Mouse (Mus musculus): ENCODE results near the gene Gm21972. TPM values are rescaled to one million over a fixed set of nuclear protein-coding genes. Genes with fewer than 3 reads are reported as not detected.

The Gm21972 gene
- polyA plus RNA-seq, 1 experiment: 1.8 TPM

- no peaks in the 10 kb centered on the region for H3K4me1 ChIP-seq (ENCODE audit: control insufficient read depth, insufficient read depth, low read length)
- DNase-seq: no peak
- H3K4me3 ChIP-seq (replicated peaks; ENCODE audit: insufficient read depth, low read depth, low read length): no peak overlapping the region
- no peak for TF ChIP-seq POLR2A (IDR thresholded peaks at IDR 0.05; ENCODE audit: borderline replicate concordance, insufficient read depth, low read length)
- no peak for TF ChIP-seq CTCF (IDR thresholded peaks at IDR 0.05; ENCODE audit: borderline replicate concordance, insufficient read depth, low read depth, low read length)
- H3K27me3 ChIP-seq (ENCODE audit: control insufficient read depth, insufficient read depth, low read length): no peaks in the 10 kb centered on the region
- no peak overlapping the region for H3K27ac ChIP-seq (ENCODE audit: insufficient read depth, low read length)
- WGBS: 88% methylated on average over 7 of the region's 7 CpGs
Observed at GRCm38 (mm10) chr1:86210676-86211075, 77.2 kb downstream of the Gm21972 start.

GRCm38 (mm10) chr1:86211498-86211897, 78.1 kb downstream of the Gm21972 start:
- TF ChIP-seq POLR2A (IDR thresholded peaks at IDR 0.05; ENCODE audit: borderline replicate concordance, insufficient read depth, low read length) (no peak), CTCF (IDR thresholded peaks at IDR 0.05; ENCODE audit: borderline replicate concordance, insufficient read depth, low read depth, low read length) (no peak)
- 100% methylated on average over 1 of the region's 1 CpGs for WGBS
- Histone ChIP-seq H3K27me3 (ENCODE audit: control insufficient read depth, insufficient read depth, low read length) (no peaks in the 10 kb centered on the region), H3K27ac (ENCODE audit: insufficient read depth, low read length) (no peak overlapping the region), H3K4me3 (replicated peaks; ENCODE audit: insufficient read depth, low read depth, low read length) (no peak overlapping the region), H3K4me1 (ENCODE audit: control insufficient read depth, insufficient read depth, low read length) (no peaks in the 10 kb centered on the region)
- DNase-seq: no peak

Other genes starting within 250 kb of the Gm21972 start
- gene Itm2c, start 239.4 kb upstream of the Gm21972 start, polyA plus RNA-seq (2012; rRNA removed): 533 and 557 TPM in 2 replicates
- gene 4933407L21Rik, start 205.2 kb upstream of the Gm21972 start, polyA plus RNA-seq (2012; rRNA removed): 4.3 and 5.3 TPM in 2 replicates
- gene Gpr55, start 172.6 kb upstream of the Gm21972 start, polyA plus RNA-seq (2012; rRNA removed): 0.03 TPM in 2 replicates
- 0.95 and 1.0 TPM in 2 replicates for gene Spata3, start 116.8 kb upstream of the Gm21972 start, polyA plus RNA-seq (2012; rRNA removed)
- gene 2810459M11Rik, start 87.8 kb upstream of the Gm21972 start, polyA plus RNA-seq (2012; rRNA removed): 6.0 and 6.9 TPM in 2 replicates
- 81.1 and 84.2 TPM in 2 replicates for gene Psmd1, start 69.2 kb upstream of the Gm21972 start, polyA plus RNA-seq (2012; rRNA removed)
- gene Htr2b, start 21.7 kb upstream of the Gm21972 start, polyA plus RNA-seq (2012; rRNA removed): not detected in 2 replicates
- gene Armc9, start 21.1 kb downstream of the Gm21972 start, polyA plus RNA-seq (2012; rRNA removed): 24.4 and 24.9 TPM in 2 replicates
- gene B3gnt7, start 169.2 kb downstream of the Gm21972 start, polyA plus RNA-seq (2012; rRNA removed): 1.0 and 1.3 TPM in 2 replicates
- gene Ncl, start 225.8 kb downstream of the Gm21972 start, polyA plus RNA-seq (2012; rRNA removed): 105 and 134 TPM in 2 replicates